Mouse (Mus musculus): ENCODE data around the gene Adh7.

DNA sequence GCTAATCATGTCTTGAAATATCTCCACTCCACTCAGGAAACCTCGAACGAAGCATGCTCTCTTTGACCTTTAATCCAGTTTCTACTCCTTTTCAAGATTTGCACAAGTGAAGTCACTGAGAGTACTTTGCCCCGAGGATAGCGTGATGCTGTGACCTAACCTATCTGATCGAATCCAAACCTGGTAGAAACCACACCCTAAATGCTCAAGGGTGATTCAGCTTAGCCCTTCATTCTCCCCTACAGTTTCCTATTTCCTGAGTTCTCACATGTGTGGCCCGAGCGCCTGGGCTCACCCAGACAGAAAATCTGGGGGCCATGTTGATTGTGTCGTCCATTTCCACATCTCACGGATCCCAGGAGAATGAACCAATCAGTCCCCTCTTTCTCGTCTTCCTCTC, 20.5 kb downstream of the Adh7 start:
- no peak for TF ChIP-seq ZC3H11A (IDR thresholded peaks at IDR 0.05; ENCODE audit: low read depth, low read length)
- no peak for TF ChIP-seq MYC (IDR thresholded peaks at IDR 0.05; ENCODE audit: low read depth, low read length)
- no peak for TF ChIP-seq POLR2A (IDR thresholded peaks at IDR 0.05; ENCODE audit: control insufficient read depth in 1 of 2, insufficient read depth in 1 of 2, low read depth in 1 of 2, low read length in 2 of 2, poor library complexity in 1 of 2)
- no peak for TF ChIP-seq CTCF (IDR thresholded peaks at IDR 0.05 in 2 of 3, conservative IDR thresholded peaks at IDR 0.05 in 1 of 3; ENCODE audit: control insufficient read depth in 1 of 3, insufficient read depth in 1 of 3, low read depth in 2 of 3, low read length in 3 of 3, poor library complexity in 1 of 3, severe bottlenecking in 1 of 3)
- TF ChIP-seq MAZ (IDR thresholded peaks at IDR 0.05; ENCODE audit: low read depth, low read length) = no peak
- no peak for TF ChIP-seq MAX (IDR thresholded peaks at IDR 0.05; ENCODE audit: low read length)
- TF ChIP-seq ZKSCAN1 (IDR thresholded peaks at IDR 0.05; ENCODE audit: low read depth, low read length) = no peak
- no peak for TF ChIP-seq TCF12 (IDR thresholded peaks at IDR 0.05; ENCODE audit: low read depth, low read length)
- TF ChIP-seq SMC3 (IDR thresholded peaks at IDR 0.05; ENCODE audit: low read depth, low read length) = no peak
- no peak for TF ChIP-seq ELF1 (IDR thresholded peaks at IDR 0.05; ENCODE audit: low read depth, low read length)
- TF ChIP-seq USF2 (IDR thresholded peaks at IDR 0.05; ENCODE audit: borderline replicate concordance in 1 of 2, insufficient read depth in 1 of 2, low read depth in 1 of 2, low read length in 2 of 2) = no peak
